Mouse (Mus musculus): Measurements from ENCODE around the gene Cnn2. TPM values are rescaled to one million over a fixed set of nuclear protein-coding genes. Genes with fewer than 3 reads are reported as not detected.
A peak's percentile ranks its signal among the peaks of the same experiment; 100 is the strongest.

Gene Cnn2
- polyA plus RNA-seq, 1 experiment from 2014 or later, result 218 TPM

DNA sequence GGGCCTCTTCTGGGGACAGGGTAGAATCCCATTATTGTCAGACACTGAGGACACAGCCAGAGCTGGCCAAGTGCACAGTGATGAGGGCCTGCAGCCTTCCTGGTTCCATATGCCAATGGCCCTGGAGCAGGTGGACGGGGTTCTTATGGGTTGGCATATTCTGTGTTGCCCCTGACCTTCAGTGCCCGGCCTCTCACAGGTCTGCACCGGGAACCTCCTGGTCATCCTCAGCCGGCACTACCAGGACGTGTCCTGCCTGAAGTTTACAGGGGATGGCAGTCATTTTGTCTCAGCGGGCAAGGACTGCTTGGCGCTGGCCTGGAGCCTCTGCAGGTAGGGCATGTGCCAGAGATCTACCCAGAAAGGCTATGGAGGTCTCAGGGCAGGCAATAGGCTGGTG lies 23.7 kb upstream of the Cnn2 start:
- Histone ChIP-seq H3K36me3 (ENCODE audit: control insufficient read depth, insufficient read depth) (peaks cover 41% of the 10 kb centered on the region), H3K9me3 (replicated peaks; ENCODE audit: control insufficient read depth, low read length) (no peaks in the 10 kb centered on the region), H3K4me3 (ENCODE audit: low read length) (no peak overlapping the region), H3K9ac (ENCODE audit: low read length) (no peak overlapping the region), H3K4me2 (ENCODE audit: low read depth, low read length) (no peak overlapping the region), H3K4me1 (ENCODE audit: control insufficient read depth, insufficient read depth, low read length) (peaks cover 8% of the 10 kb centered on the region), H3K27me3 (ENCODE audit: control insufficient read depth, insufficient read depth, low read length) (peaks cover 3% of the 10 kb centered on the region; the same call in 1 of the 2 replicates), H3K27ac (ENCODE audit: low read length) (no peak overlapping the region)
- WGBS, result 97% methylated on average over 7 of the region's 7 CpGs
- ATAC-seq (replicated peaks; ENCODE audit: extremely low read depth, insufficient read depth, low FRiP score), result no peak

DNA sequence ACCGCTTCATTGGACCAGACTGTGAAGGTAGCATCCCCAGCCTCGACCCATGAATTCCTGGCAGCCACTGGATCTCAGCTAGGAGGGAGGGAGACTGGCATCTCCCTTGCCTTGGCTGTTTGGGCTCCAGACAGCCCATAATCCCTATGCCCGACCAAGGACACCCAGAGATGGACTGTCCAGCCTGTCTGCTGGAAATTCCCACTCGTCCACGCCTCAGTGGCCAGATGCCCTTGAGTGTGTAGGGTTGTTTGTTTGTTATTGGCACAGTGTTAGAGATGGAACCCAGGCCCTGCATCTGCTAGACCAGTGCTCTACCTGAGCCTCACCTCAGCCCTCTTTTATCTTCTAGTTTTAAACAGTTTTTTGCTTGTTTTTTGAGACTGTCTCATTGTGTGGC lies 23.1 kb upstream of the Cnn2 start:
- Histone ChIP-seq H3K9ac (ENCODE audit: low read length) (no peak overlapping the region), H3K9me3 (replicated peaks; ENCODE audit: control insufficient read depth, low read length) (no peaks in the 10 kb centered on the region), H3K4me1 (ENCODE audit: control insufficient read depth, insufficient read depth, low read length) (peaks cover 8% of the 10 kb centered on the region), H3K27me3 (ENCODE audit: control insufficient read depth, insufficient read depth, low read length) (peaks cover 5% of the 10 kb centered on the region), H3K4me3 (ENCODE audit: low read length) (no peak overlapping the region), H3K27ac (ENCODE audit: low read length) (no peak overlapping the region), H3K4me2 (ENCODE audit: low read depth, low read length) (no peak overlapping the region), H3K36me3 (ENCODE audit: control insufficient read depth, insufficient read depth) (peaks cover 41% of the 10 kb centered on the region)
- 85% methylated on average over 5 of the region's 5 CpGs for WGBS
- no peak for ATAC-seq (replicated peaks; ENCODE audit: extremely low read depth, insufficient read depth, low FRiP score)

DNA sequence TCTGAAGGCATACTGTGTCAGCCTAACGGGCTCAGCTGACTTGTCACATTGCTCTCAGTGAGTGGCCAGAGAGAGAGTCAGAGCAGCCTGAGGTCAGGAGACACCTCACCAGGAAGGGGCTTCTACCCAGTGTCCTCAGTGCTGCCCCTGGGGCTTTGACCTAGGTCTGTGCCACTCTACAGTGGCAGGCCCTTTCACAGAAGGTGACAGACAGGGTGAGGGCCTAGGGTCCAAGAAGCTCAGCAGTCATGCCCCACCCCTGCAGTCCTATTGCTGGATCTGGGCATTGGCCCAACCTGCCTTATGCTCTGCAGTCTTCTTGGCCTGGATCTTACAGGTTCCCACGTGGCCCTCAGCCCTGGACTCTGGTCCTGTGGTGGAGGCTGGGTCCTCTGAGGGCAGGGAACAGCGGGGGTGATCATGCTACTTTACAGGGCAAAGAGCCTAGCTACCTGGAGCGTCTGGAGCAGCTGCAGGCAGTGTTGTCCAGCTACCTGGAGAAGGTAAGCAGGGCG lies 21.4 kb upstream of the Cnn2 start:
- 91% methylated on average over 5 of the region's 5 CpGs for WGBS
- Histone ChIP-seq H3K27me3 (ENCODE audit: control insufficient read depth, insufficient read depth, low read length) (peaks cover 20% of the 10 kb centered on the region), H3K4me1 (ENCODE audit: control insufficient read depth, insufficient read depth, low read length) (peaks cover 9% of the 10 kb centered on the region), H3K4me3 (ENCODE audit: low read length) (no peak overlapping the region), H3K36me3 (ENCODE audit: control insufficient read depth, insufficient read depth) (peaks cover 36% of the 10 kb centered on the region), H3K27ac (ENCODE audit: low read length) (no peak overlapping the region), H3K9me3 (replicated peaks; ENCODE audit: control insufficient read depth, low read length) (no peaks in the 10 kb centered on the region), H3K9ac (ENCODE audit: low read length) (no peak overlapping the region), H3K4me2 (ENCODE audit: low read depth, low read length) (no peak overlapping the region)
- no peak for ATAC-seq (replicated peaks; ENCODE audit: extremely low read depth, insufficient read depth, low FRiP score)

DNA sequence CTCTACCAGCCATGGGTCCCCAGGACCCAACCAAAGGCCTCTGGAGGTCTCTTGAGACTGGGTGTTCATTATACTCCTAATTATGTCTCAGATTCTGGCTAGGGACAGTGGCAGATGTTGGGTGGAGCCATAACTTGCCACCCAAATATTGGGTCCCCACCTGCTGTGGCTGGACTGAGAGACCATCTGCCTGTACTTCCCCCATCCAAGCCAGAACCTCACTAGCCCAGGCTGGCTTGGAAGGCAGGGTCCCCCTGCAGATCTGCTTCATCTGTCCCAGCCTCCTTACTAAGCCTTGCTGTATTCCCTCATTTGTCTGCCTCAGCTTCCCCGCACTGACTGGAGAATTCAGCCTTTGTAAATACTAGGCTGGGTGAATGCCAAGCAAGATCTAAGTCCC lies 20.2 kb upstream of the Cnn2 start:
- ATAC-seq (replicated peaks; ENCODE audit: extremely low read depth, insufficient read depth, low FRiP score), result no peak
- Histone ChIP-seq H3K36me3 (ENCODE audit: control insufficient read depth, insufficient read depth) (peaks cover 29% of the 10 kb centered on the region), H3K9me3 (replicated peaks; ENCODE audit: control insufficient read depth, low read length) (no peaks in the 10 kb centered on the region), H3K4me1 (ENCODE audit: control insufficient read depth, insufficient read depth, low read length) (peaks cover 9% of the 10 kb centered on the region), H3K27me3 (ENCODE audit: control insufficient read depth, insufficient read depth, low read length) (peaks cover 23% of the 10 kb centered on the region), H3K9ac (ENCODE audit: low read length) (no peak overlapping the region), H3K4me3 (ENCODE audit: low read length) (no peak overlapping the region), H3K27ac (ENCODE audit: low read length) (no peak overlapping the region), H3K4me2 (ENCODE audit: low read depth, low read length) (no peak overlapping the region)
- 73% methylated on average over 1 of the region's 1 CpGs for WGBS

DNA sequence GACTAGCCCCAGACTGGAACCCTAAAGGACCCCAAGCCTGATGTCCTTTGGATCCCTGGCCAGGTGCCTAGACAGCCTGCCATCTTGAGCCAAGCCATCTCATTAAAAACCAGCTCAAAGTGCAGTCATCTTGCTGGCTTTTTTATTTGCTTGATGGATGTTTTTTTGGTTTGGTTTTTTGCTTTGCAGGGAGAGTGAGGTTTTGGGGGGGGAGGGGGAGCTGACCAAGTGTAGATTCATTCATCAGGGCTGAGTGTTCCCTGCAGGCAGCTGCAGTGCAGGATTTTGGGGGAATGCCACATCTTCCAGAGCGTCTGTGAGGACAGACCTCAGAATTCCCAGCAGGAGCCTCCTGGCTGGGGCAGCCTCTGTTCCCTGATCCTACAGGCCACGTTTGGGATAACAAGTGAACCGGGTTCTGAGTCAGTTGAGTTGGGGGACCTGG lies 19.2 kb upstream of the Cnn2 start:
- Histone ChIP-seq H3K4me1 (ENCODE audit: control insufficient read depth, insufficient read depth, low read length) (peaks cover 9% of the 10 kb centered on the region), H3K36me3 (ENCODE audit: control insufficient read depth, insufficient read depth) (peaks cover 24% of the 10 kb centered on the region), H3K27ac (ENCODE audit: low read length) (no peak overlapping the region), H3K9me3 (replicated peaks; ENCODE audit: control insufficient read depth, low read length) (no peaks in the 10 kb centered on the region), H3K4me3 (ENCODE audit: low read length) (no peak overlapping the region), H3K9ac (ENCODE audit: low read length) (no peak overlapping the region), H3K27me3 (ENCODE audit: control insufficient read depth, insufficient read depth, low read length) (peaks cover 23% of the 10 kb centered on the region), H3K4me2 (ENCODE audit: low read depth, low read length) (no peak overlapping the region)
- ATAC-seq (replicated peaks; ENCODE audit: extremely low read depth, insufficient read depth, low FRiP score), result no peak
- WGBS, result 16% methylated on average over 3 of the region's 3 CpGs

DNA sequence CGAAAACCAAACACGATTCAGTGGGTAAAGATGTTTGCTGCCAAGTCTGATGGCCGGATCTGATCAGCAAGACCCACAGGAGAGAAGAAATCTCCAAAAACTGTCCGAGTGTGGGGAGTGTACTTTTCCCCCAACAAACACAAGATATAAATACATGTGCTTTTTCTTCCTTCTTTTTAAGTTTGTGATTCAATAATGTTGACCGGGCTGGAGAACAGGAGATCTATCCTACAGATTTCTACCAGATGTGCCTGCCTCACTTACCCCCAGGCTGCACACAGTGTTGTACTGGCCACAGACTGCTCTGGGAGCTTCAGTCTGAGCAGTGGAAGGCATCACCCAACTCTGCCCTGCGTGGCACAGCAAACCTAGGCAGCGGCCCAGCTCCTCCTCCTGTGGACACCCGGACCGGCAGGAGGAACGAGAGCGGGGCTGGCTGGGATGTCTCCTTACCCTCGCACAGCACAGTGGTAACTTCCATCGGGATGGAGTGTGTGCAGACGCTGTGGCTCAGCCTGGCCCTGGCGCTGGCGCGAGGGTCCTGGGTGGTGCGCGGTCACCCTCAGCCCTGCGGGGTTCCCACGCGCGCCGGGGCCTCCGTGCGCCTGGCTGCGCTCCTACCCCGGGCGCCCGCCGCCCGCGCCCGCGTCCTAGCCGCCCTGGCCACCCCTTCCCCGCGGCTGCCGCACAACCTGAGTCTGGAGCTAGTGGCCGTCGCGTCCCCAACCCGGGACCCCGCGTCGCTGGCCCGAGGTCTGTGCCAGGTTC lies 17.8 kb upstream of the Cnn2 start, which contains the start of gene Grin3b:
TSS of gene Grin3b (plus strand) at position 301 of the 768 bp plus-strand sequence.
- ATAC-seq (replicated peaks; ENCODE audit: extremely low read depth, insufficient read depth, low FRiP score), result no peak; the same call in 1 of the 2 replicates
- peaks cover 23% of the 10 kb centered on the region for H3K27me3 ChIP-seq (ENCODE audit: control insufficient read depth, insufficient read depth, low read length)
- H3K4me3 ChIP-seq (ENCODE audit: low read length), result peak within 1 kb of the TSS; percentile 54
- peak within 1 kb of the TSS; percentile 74 for H3K4me2 ChIP-seq (ENCODE audit: low read depth, low read length)
- peaks cover 9% of the 10 kb centered on the region for H3K4me1 ChIP-seq (ENCODE audit: control insufficient read depth, insufficient read depth, low read length)
- no peak within 1 kb of the TSS for H3K27ac ChIP-seq (ENCODE audit: low read length)
- H3K9ac ChIP-seq (ENCODE audit: low read length), result peak within 1 kb of the TSS; percentile 65
- peaks cover 18% of the 10 kb centered on the region; the same call in 1 of the 2 replicates for H3K36me3 ChIP-seq (ENCODE audit: control insufficient read depth, insufficient read depth)
- H3K9me3 ChIP-seq (replicated peaks; ENCODE audit: control insufficient read depth, low read length), result no peaks in the 10 kb centered on the region
- WGBS, result 8% methylated on average over 47 of the region's 47 CpGs

DNA sequence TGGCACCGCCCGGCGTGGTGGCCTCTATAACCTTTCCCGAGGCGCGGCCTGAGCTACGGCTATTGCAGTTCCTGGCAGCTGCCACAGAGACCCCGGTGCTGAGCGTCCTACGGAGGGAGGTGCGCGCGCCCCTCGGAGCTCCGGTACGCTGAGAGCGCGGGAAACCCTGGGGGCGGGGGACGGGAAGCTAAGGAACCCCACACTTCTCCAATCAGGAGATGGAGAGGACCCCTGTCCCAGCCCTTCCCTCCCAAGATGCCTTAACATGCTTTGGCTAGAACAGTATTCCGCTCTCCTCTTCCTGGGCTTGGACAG lies 17.2 kb upstream of the Cnn2 start:
- 3% methylated on average over 21 of the region's 21 CpGs for WGBS
- peaks cover 9% of the 10 kb centered on the region for H3K4me1 ChIP-seq (ENCODE audit: control insufficient read depth, insufficient read depth, low read length)
- peak overlapping the region; percentile 65 for H3K9ac ChIP-seq (ENCODE audit: low read length)
- H3K4me3 ChIP-seq (ENCODE audit: low read length), result peak overlapping the region; percentile 54
- H3K36me3 ChIP-seq (ENCODE audit: control insufficient read depth, insufficient read depth), result peaks cover 23% of the 10 kb centered on the region
- H3K4me2 ChIP-seq (ENCODE audit: low read depth, low read length), result peak overlapping the region; percentile 74
- H3K27me3 ChIP-seq (ENCODE audit: control insufficient read depth, insufficient read depth, low read length), result peaks cover 23% of the 10 kb centered on the region
- H3K27ac ChIP-seq (ENCODE audit: low read length), result no peak overlapping the region
- no peak for ATAC-seq (replicated peaks; ENCODE audit: extremely low read depth, insufficient read depth, low FRiP score)
- H3K9me3 ChIP-seq (replicated peaks; ENCODE audit: control insufficient read depth, low read length), result no peaks in the 10 kb centered on the region

DNA sequence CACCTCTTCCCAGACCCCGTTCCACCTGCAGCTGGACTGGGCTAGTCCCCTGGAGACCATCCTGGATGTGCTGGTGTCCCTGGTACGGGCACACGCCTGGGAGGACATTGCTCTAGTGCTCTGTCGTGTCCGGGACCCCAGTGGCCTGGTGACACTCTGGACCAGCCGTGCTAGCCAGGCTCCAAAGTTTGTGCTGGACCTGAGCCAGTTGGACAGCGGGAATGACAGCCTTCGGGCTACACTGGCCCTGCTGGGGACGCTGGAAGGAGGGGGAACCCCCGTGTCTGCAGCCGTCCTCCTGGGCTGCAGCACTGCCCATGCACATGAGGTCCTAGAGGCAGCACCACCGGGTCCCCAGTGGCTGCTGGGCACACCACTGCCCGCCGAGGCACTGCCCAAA lies 15.6 kb upstream of the Cnn2 start:
- H3K9ac ChIP-seq (ENCODE audit: low read length), result no peak overlapping the region
- H3K4me1 ChIP-seq (ENCODE audit: control insufficient read depth, insufficient read depth, low read length), result peaks cover 9% of the 10 kb centered on the region
- peaks cover 23% of the 10 kb centered on the region for H3K27me3 ChIP-seq (ENCODE audit: control insufficient read depth, insufficient read depth, low read length)
- H3K4me3 ChIP-seq (ENCODE audit: low read length), result no peak overlapping the region
- no peak overlapping the region for H3K4me2 ChIP-seq (ENCODE audit: low read depth, low read length)
- no peaks in the 10 kb centered on the region for H3K9me3 ChIP-seq (replicated peaks; ENCODE audit: control insufficient read depth, low read length)
- WGBS, result 40% methylated on average over 14 of the region's 14 CpGs
- peaks cover 28% of the 10 kb centered on the region for H3K36me3 ChIP-seq (ENCODE audit: control insufficient read depth, insufficient read depth)
- ATAC-seq (replicated peaks; ENCODE audit: extremely low read depth, insufficient read depth, low FRiP score), result no peak
- H3K27ac ChIP-seq (ENCODE audit: low read length), result no peak overlapping the region

DNA sequence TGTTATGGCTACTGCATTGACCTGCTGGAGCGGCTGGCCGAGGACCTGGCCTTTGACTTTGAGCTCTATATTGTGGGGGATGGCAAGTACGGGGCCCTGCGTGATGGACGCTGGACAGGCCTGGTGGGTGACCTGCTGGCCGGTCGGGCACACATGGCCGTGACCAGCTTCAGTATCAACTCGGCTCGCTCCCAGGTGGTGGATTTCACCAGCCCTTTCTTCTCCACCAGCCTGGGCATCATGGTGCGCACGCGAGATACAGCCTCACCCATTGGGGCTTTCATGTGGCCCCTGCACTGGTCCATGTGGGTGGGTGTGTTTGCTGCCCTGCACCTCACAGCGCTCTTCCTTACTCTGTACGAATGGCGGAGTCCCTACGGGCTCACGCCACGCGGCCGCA lies 14.3 kb upstream of the Cnn2 start:
- H3K27ac ChIP-seq (ENCODE audit: low read length), result no peak overlapping the region
- H3K27me3 ChIP-seq (ENCODE audit: control insufficient read depth, insufficient read depth, low read length), result peaks cover 23% of the 10 kb centered on the region
- no peak for ATAC-seq (replicated peaks; ENCODE audit: extremely low read depth, insufficient read depth, low FRiP score)
- peaks cover 9% of the 10 kb centered on the region for H3K4me1 ChIP-seq (ENCODE audit: control insufficient read depth, insufficient read depth, low read length)
- H3K9ac ChIP-seq (ENCODE audit: low read length), result no peak overlapping the region
- 89% methylated on average over 21 of the region's 21 CpGs for WGBS
- H3K9me3 ChIP-seq (replicated peaks; ENCODE audit: control insufficient read depth, low read length), result no peaks in the 10 kb centered on the region
- peaks cover 39% of the 10 kb centered on the region for H3K36me3 ChIP-seq (ENCODE audit: control insufficient read depth, insufficient read depth)
- H3K4me2 ChIP-seq (ENCODE audit: low read depth, low read length), result no peak overlapping the region
- no peak overlapping the region for H3K4me3 ChIP-seq (ENCODE audit: low read length)
